Mouse (Mus musculus): ENCODE results near the gene Actl6b. TPM values are rescaled to one million over a fixed set of nuclear protein-coding genes. Genes with fewer than 3 reads are reported as not detected.

The Actl6b gene
- polyA plus RNA-seq, 1 experiment from 2014 or later = not detected

- DNase-seq (ENCODE audit: low spot score) = no peak
- peaks cover 21% of the 10 kb centered on the region for H3K27me3 ChIP-seq (ENCODE audit: insufficient read depth, poor library complexity, severe bottlenecking)
- peaks cover 6% of the 10 kb centered on the region; the same call in 1 of the 2 replicates for H3K4me1 ChIP-seq
- no peaks in the 10 kb centered on the region for H3K9me3 ChIP-seq
- WGBS = 75% methylated on average over 2 of the region's 2 CpGs
- H3K36me3 ChIP-seq = no peaks in the 10 kb centered on the region
- no peak overlapping the region for H3K27ac ChIP-seq
- no peak overlapping the region for H3K4me3 ChIP-seq
Measured at GRCm38 (mm10) chr5:137549840-137550239, 3.5 kb upstream of the Actl6b start.

DNA sequence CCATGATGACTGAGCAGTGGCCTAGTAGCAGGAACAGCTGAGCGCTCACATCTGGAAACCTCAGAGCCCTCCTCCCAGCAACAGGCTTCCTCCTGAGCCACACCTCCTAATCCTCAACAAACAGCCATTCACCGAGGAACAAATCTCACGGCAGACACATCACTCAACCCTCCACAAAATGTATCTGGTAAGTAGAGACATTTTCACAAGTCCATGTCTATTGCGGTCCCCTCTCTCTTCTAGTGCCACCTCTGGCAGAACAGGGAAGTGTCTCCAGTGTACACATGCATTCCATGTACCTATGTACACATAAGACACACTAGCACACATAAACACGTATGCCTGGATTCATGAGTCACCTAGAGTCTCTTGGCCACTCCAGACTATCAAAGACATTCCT lies 2.2 kb upstream of the Actl6b start:
- H3K27ac ChIP-seq = no peak overlapping the region
- H3K9me3 ChIP-seq = no peaks in the 10 kb centered on the region
- no peak overlapping the region for H3K4me3 ChIP-seq
- DNase-seq (ENCODE audit: low spot score) = peak; percentile 70
- peaks cover 6% of the 10 kb centered on the region; the same call in 1 of the 2 replicates for H3K4me1 ChIP-seq
- WGBS = 70% methylated on average over 5 of the region's 5 CpGs
- H3K36me3 ChIP-seq = no peaks in the 10 kb centered on the region
- H3K27me3 ChIP-seq (ENCODE audit: insufficient read depth, poor library complexity, severe bottlenecking) = peaks cover 25% of the 10 kb centered on the region

DNA sequence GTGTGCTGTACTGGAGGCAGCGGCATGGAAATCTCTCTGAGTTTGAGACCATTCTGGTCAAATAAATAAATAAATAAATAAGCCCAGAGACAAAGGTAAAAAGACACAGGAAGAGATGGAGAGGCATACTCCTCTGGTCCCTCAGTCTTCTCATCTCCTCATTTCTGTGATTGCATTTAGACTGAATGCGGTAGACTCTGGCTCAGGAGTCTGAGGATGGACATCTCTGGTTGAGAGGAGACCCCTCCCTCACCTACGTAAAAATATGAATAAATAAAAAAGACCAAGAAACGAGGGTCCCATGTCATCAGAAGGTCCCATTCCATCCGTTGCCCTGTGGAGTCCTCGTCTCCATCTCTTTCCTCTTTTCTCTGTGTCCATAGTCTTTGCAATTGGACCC lies 317 bp upstream of the Actl6b start:
- Histone ChIP-seq H3K36me3 (no peaks in the 10 kb centered on the region), H3K4me1 (peaks cover 6% of the 10 kb centered on the region; the same call in 1 of the 2 replicates), H3K27ac (no peak overlapping the region), H3K9me3 (no peaks in the 10 kb centered on the region), H3K4me3 (peak overlapping the region; percentile 40), H3K27me3 (ENCODE audit: insufficient read depth, poor library complexity, severe bottlenecking) (peaks cover 25% of the 10 kb centered on the region)
- no peak for DNase-seq (ENCODE audit: low spot score)
- WGBS = 33% methylated on average over 6 of the region's 6 CpGs

DNA sequence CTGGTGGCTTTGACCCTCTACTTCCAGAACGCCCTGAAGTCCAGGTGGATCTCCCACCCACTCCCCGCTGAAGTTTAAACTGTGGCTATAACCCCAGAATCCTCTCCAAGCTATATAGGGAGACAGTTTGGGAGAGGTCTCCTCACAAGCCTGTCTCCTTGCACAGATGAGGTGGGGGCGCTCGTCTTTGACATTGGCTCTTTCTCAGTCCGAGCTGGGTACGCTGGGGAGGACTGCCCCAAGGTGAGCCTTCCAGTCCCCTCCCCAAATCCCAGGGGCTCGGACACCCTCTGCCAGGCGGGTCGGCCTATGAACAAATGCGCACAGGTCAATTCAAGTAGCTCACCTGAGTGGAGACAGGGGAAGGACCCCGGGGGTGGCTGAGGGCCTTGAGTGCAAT lies 581 bp downstream of the Actl6b start:
- DNase-seq (ENCODE audit: low spot score) = peak; percentile 48
- Histone ChIP-seq H3K36me3 (no peaks in the 10 kb centered on the region), H3K27ac (no peak overlapping the region), H3K27me3 (ENCODE audit: insufficient read depth, poor library complexity, severe bottlenecking) (peaks cover 25% of the 10 kb centered on the region), H3K4me1 (peaks cover 6% of the 10 kb centered on the region; the same call in 1 of the 2 replicates), H3K9me3 (no peaks in the 10 kb centered on the region), H3K4me3 (no peak overlapping the region)
- WGBS = 37% methylated on average over 11 of the region's 11 CpGs

- H3K36me3 ChIP-seq = no peaks in the 10 kb centered on the region
- H3K9me3 ChIP-seq = no peaks in the 10 kb centered on the region
- no peaks in the 10 kb centered on the region for H3K4me1 ChIP-seq
- no peak for DNase-seq (ENCODE audit: low spot score)
- no peak overlapping the region for H3K4me3 ChIP-seq
- peaks cover 9% of the 10 kb centered on the region; the same call in 1 of the 2 replicates for H3K27me3 ChIP-seq (ENCODE audit: insufficient read depth, poor library complexity, severe bottlenecking)
- 57% methylated on average over 6 of the region's 6 CpGs for WGBS
- no peak overlapping the region for H3K27ac ChIP-seq
Measured at GRCm38 (mm10) chr5:137561556-137561955, 8.2 kb downstream of the Actl6b start.

- 54% methylated on average over 10 of the region's 10 CpGs for WGBS
- Histone ChIP-seq H3K36me3 (no peaks in the 10 kb centered on the region), H3K9me3 (no peaks in the 10 kb centered on the region), H3K4me1 (no peaks in the 10 kb centered on the region), H3K4me3 (no peak overlapping the region), H3K27me3 (ENCODE audit: insufficient read depth, poor library complexity, severe bottlenecking) (peaks cover 18% of the 10 kb centered on the region; the same call in 1 of the 2 replicates), H3K27ac (no peak overlapping the region)
- DNase-seq (ENCODE audit: low spot score) = no peak
Measured at GRCm38 (mm10) chr5:137562965-137563364, 9.6 kb downstream of the Actl6b start.

- Histone ChIP-seq H3K27ac (no peak overlapping the region), H3K27me3 (ENCODE audit: insufficient read depth, poor library complexity, severe bottlenecking) (peaks cover 22% of the 10 kb centered on the region; the same call in 1 of the 2 replicates), H3K4me3 (no peak overlapping the region), H3K9me3 (no peaks in the 10 kb centered on the region), H3K4me1 (peaks cover 8% of the 10 kb centered on the region; the same call in 1 of the 2 replicates), H3K36me3 (no peaks in the 10 kb centered on the region)
- 67% methylated on average over 6 of the region's 6 CpGs for WGBS
- peak; percentile 65 for DNase-seq (ENCODE audit: low spot score)
Measured at GRCm38 (mm10) chr5:137565744-137566143, 12.4 kb downstream of the Actl6b start.

GRCm38 (mm10) chr5:137566416-137566815 lies 13.1 kb downstream of the Actl6b start:
- H3K27me3 ChIP-seq (ENCODE audit: insufficient read depth, poor library complexity, severe bottlenecking) = peaks cover 26% of the 10 kb centered on the region; the same call in 1 of the 2 replicates
- peaks cover 8% of the 10 kb centered on the region; the same call in 1 of the 2 replicates for H3K4me1 ChIP-seq
- H3K9me3 ChIP-seq = no peaks in the 10 kb centered on the region
- H3K36me3 ChIP-seq = no peaks in the 10 kb centered on the region
- H3K27ac ChIP-seq = no peak overlapping the region
- H3K4me3 ChIP-seq = no peak overlapping the region
- DNase-seq (ENCODE audit: low spot score) = peak; percentile 38
- 89% methylated on average over 5 of the region's 5 CpGs for WGBS

GRCm38 (mm10) chr5:137568223-137568798 lies 15.0 kb downstream of the Actl6b start:
- Histone ChIP-seq H3K27ac (no peak overlapping the region), H3K36me3 (no peaks in the 10 kb centered on the region), H3K27me3 (ENCODE audit: insufficient read depth, poor library complexity, severe bottlenecking) (peaks cover 37% of the 10 kb centered on the region; the same call in 1 of the 2 replicates), H3K4me1 (peaks cover 8% of the 10 kb centered on the region; the same call in 1 of the 2 replicates), H3K9me3 (no peaks in the 10 kb centered on the region), H3K4me3 (no peak overlapping the region)
- 80% methylated on average over 8 of the region's 8 CpGs for WGBS
- DNase-seq (ENCODE audit: low spot score) = peak; percentile 69

DNA sequence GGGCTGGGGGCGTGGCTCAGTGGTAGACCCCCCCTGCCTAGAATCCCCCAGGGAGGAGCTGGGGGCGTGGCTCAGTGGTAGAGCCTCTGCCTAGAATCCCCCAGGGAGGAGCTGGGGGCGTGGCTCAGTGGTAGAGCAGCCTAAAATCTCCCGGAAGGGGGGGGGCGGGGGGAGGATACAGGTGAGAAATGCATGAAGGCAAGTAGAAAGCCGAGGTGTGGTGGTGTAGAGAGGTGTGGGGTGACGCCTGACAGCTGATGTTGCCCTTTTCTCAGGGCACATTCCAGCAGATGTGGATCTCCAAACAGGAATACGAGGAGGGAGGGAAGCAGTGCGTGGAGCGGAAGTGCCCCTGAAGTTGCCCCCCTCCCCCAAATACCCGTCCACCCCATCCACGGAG lies 15.7 kb downstream of the Actl6b start:
- Histone ChIP-seq H3K9me3 (no peaks in the 10 kb centered on the region), H3K4me1 (peaks cover 8% of the 10 kb centered on the region; the same call in 1 of the 2 replicates), H3K27ac (no peak overlapping the region), H3K36me3 (no peaks in the 10 kb centered on the region), H3K27me3 (ENCODE audit: insufficient read depth, poor library complexity, severe bottlenecking) (peaks cover 43% of the 10 kb centered on the region; the same call in 1 of the 2 replicates), H3K4me3 (no peak overlapping the region)
- peak; percentile 52 for DNase-seq (ENCODE audit: low spot score)
- WGBS = 68% methylated on average over 12 of the region's 12 CpGs

DNA sequence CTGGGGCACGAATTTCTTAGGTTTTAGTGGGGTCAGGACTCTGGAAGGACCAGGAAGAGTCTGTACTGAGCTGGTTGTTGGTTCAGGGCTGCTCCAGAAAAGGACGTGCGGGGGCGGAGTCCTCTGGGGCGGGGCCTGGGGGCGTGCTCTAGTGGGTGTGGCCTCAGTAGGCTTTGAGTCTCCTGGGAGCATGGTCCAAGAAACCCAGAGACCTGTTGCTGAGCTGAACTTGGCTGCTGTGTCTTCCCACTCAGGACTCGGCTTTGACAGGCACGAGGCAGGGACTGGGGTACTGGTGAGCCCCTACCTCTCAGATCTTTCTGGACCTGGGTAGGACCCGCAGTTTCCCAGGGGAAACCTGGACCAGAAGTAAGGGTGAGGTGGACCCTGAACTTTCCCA lies 16.3 kb downstream of the Actl6b start, which contains the start of gene Tfr2:
Tfr2 (plus strand) TSS at position 176 of the 400 bp plus-strand sequence.
- H3K4me3 ChIP-seq = peak within 1 kb of the TSS; percentile 27; the same call in 1 of the 2 replicates
- no peaks in the 10 kb centered on the region for H3K36me3 ChIP-seq
- H3K9me3 ChIP-seq = no peaks in the 10 kb centered on the region
- DNase-seq (ENCODE audit: low spot score) = peak; percentile 93
- H3K27ac ChIP-seq = peak within 1 kb of the TSS; percentile 54
- H3K27me3 ChIP-seq (ENCODE audit: insufficient read depth, poor library complexity, severe bottlenecking) = peaks cover 50% of the 10 kb centered on the region
- 26% methylated on average over 9 of the region's 9 CpGs for WGBS
- H3K4me1 ChIP-seq = peaks cover 14% of the 10 kb centered on the region

DNA sequence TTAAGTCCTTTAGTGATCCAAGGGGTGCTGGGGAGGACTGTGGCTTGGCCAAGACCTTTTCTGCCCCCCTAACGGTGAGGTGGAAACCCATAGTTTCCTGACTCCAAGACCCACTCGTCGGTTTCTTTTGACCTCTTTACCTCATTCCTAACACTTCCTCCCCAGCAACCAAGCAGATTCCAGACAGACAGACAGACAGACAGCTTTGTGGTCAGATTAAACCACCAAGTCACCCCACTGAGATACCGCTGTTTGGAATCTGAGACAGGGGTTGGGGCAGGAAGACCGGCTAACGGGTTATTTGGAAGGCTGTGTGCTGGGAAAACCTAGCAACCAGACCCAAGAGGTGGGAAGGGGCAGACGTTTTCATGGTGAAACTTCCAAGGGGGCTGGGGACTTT lies 16.9 kb downstream of the Actl6b start:
- Histone ChIP-seq H3K9me3 (no peaks in the 10 kb centered on the region), H3K4me3 (peak overlapping the region; percentile 27; the same call in 1 of the 2 replicates), H3K4me1 (peaks cover 17% of the 10 kb centered on the region), H3K27ac (peak overlapping the region; percentile 53; the same call in 1 of the 2 replicates), H3K36me3 (no peaks in the 10 kb centered on the region), H3K27me3 (ENCODE audit: insufficient read depth, poor library complexity, severe bottlenecking) (peaks cover 55% of the 10 kb centered on the region)
- 40% methylated on average over 7 of the region's 7 CpGs for WGBS
- peak; percentile 69 for DNase-seq (ENCODE audit: low spot score)
